Mouse (Mus musculus): Measurements from ENCODE around the gene Hint2. TPM values are rescaled to one million over a fixed set of nuclear protein-coding genes. Genes with fewer than 3 reads are reported as not detected.

Hint2 gene
- total RNA-seq, 2 experiments from 2014 or later: 163 to 173 TPM

- no peak for DNase-seq
These were observed 51.2 kb downstream of the Hint2 start for GRCm38 (mm10) chr4:43604751-43605685.

Small RNA genes within 50 kb of the gene (microRNA-seq; reads per million reads assigned to microRNA genes)
- 0.76 to 2.7 reads per million in 2 experiments for gene Gm25262

Other genes starting within 250 kb of the Hint2 start
- under 1 TPM in 1 of 2 experiments, not detected in 1; 0.26 TPM for gene Fam166b, start 227.3 kb downstream of the Hint2 start, total RNA-seq (2021)
- gene Tesk1, start 214.5 kb downstream of the Hint2 start, total RNA-seq (2021): 10 to 100 TPM; 30.8 to 32.7 TPM
- 1 to 10 TPM in 1 of 2 experiments, under 1 TPM in 1; 0.82 to 4.7 TPM for gene Cd72, start 201.8 kb downstream of the Hint2 start, total RNA-seq (2021)
- gene Sit1, start 172.7 kb downstream of the Hint2 start, total RNA-seq (2021): 1 to 10 TPM in 1 of 2 experiments, not detected in 1; 1.1 TPM
- 10 to 100 TPM; 29.2 to 31.7 TPM for gene Ccdc107, start 163.6 kb downstream of the Hint2 start, total RNA-seq (2021)
- gene Arhgef39, start 156.8 kb downstream of the Hint2 start, total RNA-seq (2021): under 1 TPM in 1 of 2 experiments, not detected in 1; 0.64 TPM
- under 1 TPM in 1 of 2 experiments, not detected in 1; 0.36 TPM for gene Car9, start 149.5 kb downstream of the Hint2 start, total RNA-seq (2021)
- 10 to 100 TPM; 32.1 to 35.2 TPM for gene Tpm2, start 132.7 kb downstream of the Hint2 start, total RNA-seq (2021)
- 10 to 100 TPM; 38.4 to 52.4 TPM for gene Creb3, start 94.1 kb downstream of the Hint2 start, total RNA-seq (2021)
- 100 to 1,000 TPM in 1 of 2 experiments, 10 to 100 TPM in 1; 98.2 to 111 TPM for gene Tln1, start 93.8 kb downstream of the Hint2 start, total RNA-seq (2021)
- gene Rgp1, start 77.8 kb downstream of the Hint2 start, total RNA-seq (2021): 10 to 100 TPM; 24.3 to 27.9 TPM
- 10 to 100 TPM in 1 of 2 experiments, 1 to 10 TPM in 1; 9.3 to 10.8 TPM for gene Gba2, start 77.6 kb downstream of the Hint2 start, total RNA-seq (2021)
- under 1 TPM in 1 of 2 experiments, not detected in 1; 0.54 TPM for gene Msmp, start 72.0 kb downstream of the Hint2 start, total RNA-seq (2021)
- gene Npr2, start 24.5 kb downstream of the Hint2 start, total RNA-seq (2021): 10 to 100 TPM; 39.7 to 42.1 TPM
- not detected for gene Spag8, start 2.9 kb downstream of the Hint2 start, total RNA-seq (2021)
- gene Tmem8b, start 12.5 kb upstream of the Hint2 start, total RNA-seq (2021): 10 to 100 TPM; 20.0 to 21.0 TPM
- under 1 TPM; 0.15 to 0.28 TPM for gene Fam221b, start 12.7 kb upstream of the Hint2 start, total RNA-seq (2021)
- gene Olfr70, start 44.3 kb upstream of the Hint2 start, total RNA-seq (2021): not detected
- not detected for gene Olfr71, start 53.8 kb upstream of the Hint2 start, total RNA-seq (2021)
- 1 to 10 TPM; 4.2 to 4.9 TPM for gene Hrct1, start 70.7 kb upstream of the Hint2 start, total RNA-seq (2021)
- gene Spaar, start 73.6 kb upstream of the Hint2 start, total RNA-seq (2021): 1 to 10 TPM; 3.4 to 4.5 TPM
- gene Olfr159, start 114.5 kb upstream of the Hint2 start, total RNA-seq (2021): not detected
- not detected for gene Olfr156, start 167.4 kb upstream of the Hint2 start, total RNA-seq (2021)
- gene Olfr157, start 183.7 kb upstream of the Hint2 start, total RNA-seq (2021): not detected
- not detected for gene Olfr155, start 195.1 kb upstream of the Hint2 start, total RNA-seq (2021)
- gene Reck, start 219.1 kb upstream of the Hint2 start, total RNA-seq (2021): 1 to 10 TPM; 4.3 to 5.1 TPM

Data from heart, adult 18-20 months (tissue).